Comparison of ENCODE assay signal across 10 mouse cellular contexts in the genomic region with DNA sequence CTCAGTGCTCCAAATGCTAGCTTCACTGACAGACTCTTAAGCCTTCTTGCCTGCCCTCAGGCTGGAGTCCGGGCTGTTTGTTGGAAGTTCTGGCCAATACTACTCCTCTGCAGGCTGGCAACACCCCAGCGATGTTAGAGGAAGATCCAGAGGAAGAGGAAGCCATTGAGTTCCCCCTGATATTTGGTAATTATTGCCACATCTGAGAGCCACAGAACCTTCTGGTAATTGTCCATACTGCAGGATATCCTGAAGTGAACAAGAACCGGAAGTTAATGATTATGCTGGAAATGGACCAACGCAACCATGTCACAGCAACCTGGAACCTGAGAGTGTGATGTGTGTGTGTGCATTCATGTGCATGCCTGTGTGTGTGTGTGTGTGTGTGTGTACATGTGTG.
DNase-seq lines count a peak whose midpoint lies in the region; ATAC-seq lines count a peak whose summit lies in the region.
"Had no signal": no experiment of that assay in that cellular context is flagged by ENCODE, and none has a peak within 500 bp of the region (broad histone marks: within the 10 kb centered on the region; RNA-seq: fewer than 3 reads in every experiment).

No protein-coding gene starts in this region.

- H3K9me3 ChIP-seq in midbrain, embryonic 15.5 days: no peaks in the 10 kb centered on the region
- no peaks in the 10 kb centered on the region for H3K9me3 ChIP-seq in hindbrain, embryonic 16.5 days (ENCODE audit: control insufficient read depth, low read length)
- H3K9me3 ChIP-seq: embryonic facial prominence, embryonic 13.5 days; midbrain, embryonic 12.5 days had no signal

- no peaks in the 10 kb centered on the region for H3K79me2 ChIP-seq in macrophage (ENCODE audit: inconsistent target)

- WGBS in macrophage (ENCODE audit: missing documents): 0% methylated on average over 4 of the region's 4 CpGs
- 81% methylated on average over 4 of the region's 4 CpGs for WGBS in midbrain, embryonic 15.5 days
- 84% methylated on average over 4 of the region's 4 CpGs for WGBS in hindbrain, embryonic 16.5 days

- H3K9ac ChIP-seq in midbrain, embryonic 15.5 days: no peak overlapping the region
- no peak overlapping the region for H3K9ac ChIP-seq in hindbrain, embryonic 16.5 days (ENCODE audit: low read depth, low read length)
- H3K9ac ChIP-seq: embryonic facial prominence, embryonic 13.5 days; midbrain, embryonic 12.5 days had no signal

- no peaks in the 10 kb centered on the region for H3K36me3 ChIP-seq in macrophage (ENCODE audit: inconsistent target)
- H3K36me3 ChIP-seq in midbrain, embryonic 15.5 days (replicated peaks): no peaks in the 10 kb centered on the region
- no peaks in the 10 kb centered on the region for H3K36me3 ChIP-seq in hindbrain, embryonic 16.5 days (ENCODE audit: control insufficient read depth, insufficient read depth, low read length)
- H3K36me3 ChIP-seq: embryonic facial prominence, embryonic 13.5 days; midbrain, embryonic 12.5 days had no signal

- H3K27ac ChIP-seq in macrophage: peak overlapping the region; percentile 43
- no peak overlapping the region for H3K27ac ChIP-seq in midbrain, embryonic 15.5 days
- no peak overlapping the region for H3K27ac ChIP-seq in hindbrain, embryonic 16.5 days (ENCODE audit: low read depth, low read length)
- H3K27ac ChIP-seq: embryonic facial prominence, embryonic 13.5 days; midbrain, embryonic 12.5 days had no signal

- H3K4me2 ChIP-seq in midbrain, embryonic 15.5 days: no peak overlapping the region
- no peak overlapping the region for H3K4me2 ChIP-seq in hindbrain, embryonic 16.5 days (ENCODE audit: low read length)
- H3K4me2 ChIP-seq: embryonic facial prominence, embryonic 13.5 days; midbrain, embryonic 12.5 days had no signal

- peaks cover 9% of the 10 kb centered on the region for H3K4me1 ChIP-seq in midbrain, embryonic 15.5 days
- peaks cover 5% of the 10 kb centered on the region for H3K4me1 ChIP-seq in hindbrain, embryonic 16.5 days (ENCODE audit: control insufficient read depth, insufficient read depth, low read depth, low read length)

- H3K4me3 ChIP-seq in macrophage (ENCODE audit: inconsistent target): no peak overlapping the region
- no peak overlapping the region for H3K4me3 ChIP-seq in midbrain, embryonic 15.5 days
- H3K4me3 ChIP-seq in hindbrain, embryonic 16.5 days (ENCODE audit: low read length): no peak overlapping the region
- H3K4me3 ChIP-seq: embryonic facial prominence, embryonic 13.5 days; midbrain, embryonic 12.5 days had no signal

- 0 out of 2 replicates have a peak, but pooled peaks cover 5% of the 10 kb centered on the region for H3K27me3 ChIP-seq in midbrain, embryonic 15.5 days (replicated peaks)
- H3K27me3 ChIP-seq in hindbrain, embryonic 16.5 days (replicated peaks; ENCODE audit: control insufficient read depth, insufficient read depth, low read length): no peaks in the 10 kb centered on the region
- H3K27me3 ChIP-seq: embryonic facial prominence, embryonic 13.5 days had no signal

- ATAC-seq in midbrain, embryonic 15.5 days (replicated peaks): no peak
- no peak for ATAC-seq in hindbrain, embryonic 16.5 days

- intact Hi-C loops in heart, postnatal 10 days (cut with DNase I): loop anchor here (2.0 to 5.0 kb wide), 2 partner anchors 149 to 372 kb away; partner anchors contain the start of gene Galnt7

- peak; percentile 47 for DNase-seq in cerebellum, adult 9-11 months
- DNase-seq in cerebellum, postnatal 36 days: no peak
- DNase-seq in 416B (ENCODE audit: low read depth): peak; percentile 83
- peak; percentile 12 to 34 for DNase-seq in heart, postnatal 10 days
- no peak for DNase-seq in layer of hippocampus, adult 9-10 months (ENCODE audit: low spot score)

Comparison
In these comparisons a context has a peak if more than half of its experiments do, and no peak if none do; other contexts are left out.
1. DNase-seq: peak in cerebellum, adult 9-11 months (single experiment), 416B (single experiment) and heart, postnatal 10 days (2 of 2); none in cerebellum, postnatal 36 days (0 of 2) and layer of hippocampus, adult 9-10 months (single experiment).